Mouse (Mus musculus) brain, embryonic 14.5 days (tissue): ENCODE measurements around the gene Tbx6.

Source experiments
- CTCF ChIP-seq: fragments of 200-500 bp; IDR thresholded peaks from 2 replicates; pipeline ENCODE4 v1.5.1; 2012; ENCODE audit warnings: inconsistent platforms, mild to moderate bottlenecking, moderate library complexity, borderline replicate concordance; ENCODE audit not compliant: insufficient read depth, insufficient read length; ENCODE audit errors: extremely low read depth
- POLR2A ChIP-seq: fragments of 200-500 bp; IDR thresholded peaks from 2 replicates; pipeline ENCODE4 v1.6.1; 2012; ENCODE audit warnings: mild to moderate bottlenecking, inconsistent platforms, borderline replicate concordance; ENCODE audit not compliant: poor library complexity, insufficient read depth, insufficient read length, severe bottlenecking; ENCODE audit errors: extremely low read depth

DNA sequence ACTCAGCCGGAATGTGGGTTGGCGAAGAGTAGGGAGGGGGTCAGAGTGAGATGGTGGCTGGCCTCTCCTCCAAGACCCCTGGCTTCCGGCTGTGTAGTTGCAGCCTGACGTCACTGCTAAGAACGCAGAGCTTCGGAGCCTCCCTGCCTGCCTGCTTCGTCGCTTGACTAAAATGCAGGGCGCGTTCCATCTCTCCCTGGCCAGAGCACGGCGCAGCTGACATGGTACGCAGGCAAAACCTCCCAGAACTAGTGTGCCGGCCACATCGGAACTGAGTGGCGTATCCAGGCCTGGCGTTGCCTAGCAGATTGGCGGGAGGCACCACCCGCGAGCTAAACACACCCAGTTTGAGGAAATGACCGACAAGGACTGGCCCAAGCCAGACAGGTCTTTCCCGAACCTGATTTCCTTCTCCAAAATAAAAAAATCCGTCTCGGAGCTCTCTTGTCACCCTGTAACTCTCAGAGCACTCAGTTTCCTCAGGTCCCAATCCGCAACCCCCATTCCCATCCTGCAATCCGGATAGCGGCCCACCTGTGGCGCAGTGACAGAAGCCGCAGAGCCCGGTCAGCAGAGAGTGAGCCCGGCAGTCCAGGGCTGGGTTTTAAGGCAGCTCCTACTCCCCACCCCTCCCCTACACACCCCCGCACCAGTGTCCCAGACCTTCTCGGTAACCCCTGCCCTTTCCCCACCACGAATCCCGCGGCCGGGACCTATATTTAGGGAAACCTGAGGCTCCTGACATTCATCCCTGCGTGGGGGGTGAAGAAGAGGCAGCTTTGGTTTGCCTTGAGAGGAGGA is 18.4 kb downstream of the Tbx6 start:
- TF ChIP-seq CTCF (peak; percentile 60; the same call in 1 of the 2 replicates), POLR2A (peak; percentile 32; the same call in 1 of the 2 replicates)
